In genomic region chrX:99137928-99138740, GRCm38 (mm10) we compare ENCODE assay signal across 9 mouse cellular contexts. TPM values are rescaled to one million over a fixed set of nuclear protein-coding genes. Genes with fewer than 3 reads are reported as not detected.
DNase-seq lines count a peak whose midpoint lies in the region; ATAC-seq lines count a peak whose summit lies in the region.
"Had no signal": no experiment of that assay in that cellular context is flagged by ENCODE, and none has a peak within 500 bp of the region (broad histone marks: within the 10 kb centered on the region; RNA-seq: fewer than 3 reads in every experiment).

No protein-coding gene starts in this region.

- peaks cover 61% of the 10 kb centered on the region for H3K4me1 ChIP-seq in megakaryocyte, embryonic 14.5 days
- peaks cover 57% of the 10 kb centered on the region for H3K4me1 ChIP-seq in hindbrain, embryonic 10.5 days (replicated peaks)
- no peaks in the 10 kb centered on the region; the same call in 1 of the 2 replicates for H3K4me1 ChIP-seq in liver, embryonic 13.5 days (replicated peaks)
- peaks cover 21% of the 10 kb centered on the region; the same call in 1 of the 2 replicates for H3K4me1 ChIP-seq in stomach, embryonic 16.5 days (ENCODE audit: control insufficient read depth, insufficient read depth, low read length)

- peak overlapping the region; percentile 93 for H3K4me3 ChIP-seq in megakaryocyte, embryonic 14.5 days (replicated peaks)
- H3K4me3 ChIP-seq in hindbrain, embryonic 10.5 days = peak overlapping the region; percentile 73
- H3K4me3 ChIP-seq in liver, embryonic 13.5 days (replicated peaks) = peak overlapping the region; percentile 57
- peak overlapping the region; percentile 67 for H3K4me3 ChIP-seq in stomach, embryonic 16.5 days (replicated peaks; ENCODE audit: low read length)

- H3K27ac ChIP-seq in hindbrain, embryonic 10.5 days = peak overlapping the region; percentile 93
- no peak overlapping the region for H3K27ac ChIP-seq in liver, embryonic 13.5 days
- peak overlapping the region; percentile 56 for H3K27ac ChIP-seq in stomach, embryonic 16.5 days (ENCODE audit: low read length)

- peak overlapping the region; percentile 66 for H3K4me2 ChIP-seq in liver, embryonic 13.5 days
- H3K4me2 ChIP-seq in stomach, embryonic 16.5 days (ENCODE audit: low read depth, low read length) = peak overlapping the region; percentile 54

- H3K9ac ChIP-seq in liver, embryonic 13.5 days = peak overlapping the region; percentile 60; the same call in 1 of the 2 replicates
- H3K9ac ChIP-seq in stomach, embryonic 16.5 days (ENCODE audit: low read length) = peak overlapping the region; percentile 87

- no peak for ATAC-seq in megakaryocyte, adult 5-6 weeks (ENCODE audit: poor library complexity, severe bottlenecking)
- no peak for ATAC-seq in liver, embryonic 13.5 days (ENCODE audit: low read depth)
- ATAC-seq in stomach, embryonic 16.5 days (ENCODE audit: insufficient read depth, low FRiP score) = no peak
- no peak for ATAC-seq in activated CD4-positive, CD25-positive, alpha-beta regulatory T cell, adult 4 months

- no peaks in the 10 kb centered on the region for H3K36me3 ChIP-seq in megakaryocyte, embryonic 14.5 days (replicated peaks; ENCODE audit: low read length)
- no peaks in the 10 kb centered on the region for H3K36me3 ChIP-seq in hindbrain, embryonic 10.5 days
- no peaks in the 10 kb centered on the region for H3K36me3 ChIP-seq in liver, embryonic 13.5 days
- H3K36me3 ChIP-seq in stomach, embryonic 16.5 days (ENCODE audit: control insufficient read depth, insufficient read depth, low read length) = no peaks in the 10 kb centered on the region

- 18% methylated on average over 9 of the region's 9 CpGs for WGBS in hindbrain, embryonic 10.5 days
- 29% methylated on average over 9 of the region's 9 CpGs for WGBS in liver, embryonic 13.5 days (ENCODE audit: insufficient replicate concordance)
- WGBS in stomach, embryonic 16.5 days = 32% methylated on average over 9 of the region's 9 CpGs

- H3K27me3 ChIP-seq in megakaryocyte, embryonic 14.5 days (replicated peaks) = peaks cover 45% of the 10 kb centered on the region
- H3K27me3 ChIP-seq in hindbrain, embryonic 10.5 days (ENCODE audit: insufficient read depth, poor library complexity, severe bottlenecking) = peaks cover 68% of the 10 kb centered on the region
- peaks cover 46% of the 10 kb centered on the region for H3K27me3 ChIP-seq in liver, embryonic 13.5 days
- H3K27me3 ChIP-seq in stomach, embryonic 16.5 days (ENCODE audit: control insufficient read depth, insufficient read depth, low read length) = no peaks in the 10 kb centered on the region; the same call in none of the 2 replicates

- no peak for DNase-seq in hindbrain, embryonic 10.5 days (ENCODE audit: low spot score)
- DNase-seq in liver, embryonic 13.5 days = no peak
- no peak for DNase-seq in spleen, postnatal 36 days (ENCODE audit: low spot score in 2 of 2)
- no peak for DNase-seq in adrenal gland, postnatal 4 days (ENCODE audit: low spot score in 2 of 2)
- DNase-seq: gastrocnemius, postnatal 14 days had no signal

- H3K9me3 ChIP-seq in megakaryocyte, embryonic 14.5 days = peaks cover 14% of the 10 kb centered on the region
- no peaks in the 10 kb centered on the region for H3K9me3 ChIP-seq in hindbrain, embryonic 10.5 days
- H3K9me3 ChIP-seq in liver, embryonic 13.5 days (replicated peaks) = no peaks in the 10 kb centered on the region
- H3K9me3 ChIP-seq in stomach, embryonic 16.5 days (replicated peaks; ENCODE audit: control insufficient read depth, low read length) = no peaks in the 10 kb centered on the region

RNA-seq across cellular contexts. Expression of gene Efnb1, which starts 2.2 kb away (rescaled TPM):
- polyA plus RNA-seq in megakaryocyte, embryonic 14.5 days (2012; ENCODE audit: insufficient read depth, low replicate concordance) = 8.6 and 12.4 TPM in 2 replicates
- total RNA-seq in megakaryocyte, adult 5-6 weeks (2015) = 1.1 and 1.5 TPM in 2 replicates
- 0.95 and 1.4 TPM in 2 replicates for total RNA-seq in megakaryocyte, adult 5-6 weeks (2017)
- polyA plus RNA-seq in hindbrain, embryonic 10.5 days (2016; fragmentation: Nextera tagmentation; extraction: Ambion mirVana) = 48.9 and 52.6 TPM in 2 replicates
- 4.9 and 5.5 TPM in 2 replicates for polyA plus RNA-seq in liver, embryonic 13.5 days (2015; fragmentation: Nextera tagmentation; extraction: Ambion mirVana)
- polyA plus RNA-seq in stomach, embryonic 16.5 days (2015; fragmentation: Nextera tagmentation; extraction: Ambion mirVana) = 15.6 and 18.9 TPM in 2 replicates
- 100 to 1,000 TPM in 1 of 2 experiments, 10 to 100 TPM in 1; 92.4 to 101 TPM for total RNA-seq in adrenal gland, postnatal 4 days (2021)
- polyA plus RNA-seq in activated CD4-positive, CD25-positive, alpha-beta regulatory T cell, adult 4 months (2017; shearing (Covaris generic)) = under 1 TPM; 0.32 to 0.37 TPM
